Mouse (Mus musculus) stomach, postnatal 0 days (tissue): ENCODE measurements around the gene Zfhx3. TPM values are rescaled to one million over a fixed set of nuclear protein-coding genes. Genes with fewer than 3 reads are reported as not detected.
A peak's percentile ranks its signal among the peaks of the same experiment; 100 is the strongest.

Experiments
- ATAC-seq: fragments of 200-750 bp; cut with Nextera tagmentation; 2 replicates; pipeline ENCODE4 v1.8.0; 2017; ENCODE audit not compliant: low FRiP score, low TSS enrichment
- DNase-seq: peaks from one replicate; pipeline ENCODE4 v3.0.0-alpha.2; 2016; ENCODE audit warnings: low spot score
- H3K27ac ChIP-seq: fragments of 300-500 bp; sonication (generic); replicated peaks from 2 replicates; pipeline ENCODE4 v1.5.1; 2014; ENCODE audit warnings: mild to moderate bottlenecking, control low read depth
- H3K27me3 ChIP-seq: fragments of 300-500 bp; sonication (generic); 2 replicates; pipeline ENCODE4 v1.6.1; 2014; ENCODE audit warnings: low read length; ENCODE audit not compliant: control insufficient read depth, insufficient read depth
- H3K36me3 ChIP-seq: fragments of 300-500 bp; sonication (generic); 2 replicates; pipeline ENCODE4 v1.6.1; 2014; ENCODE audit warnings: low read length, mixed read lengths; ENCODE audit not compliant: control insufficient read depth, insufficient read depth
- H3K4me1 ChIP-seq: fragments of 300-500 bp; sonication (generic); replicated peaks from 2 replicates; pipeline ENCODE4 v1.6.1; 2014; ENCODE audit warnings: antibody characterized with exemption; ENCODE audit not compliant: control insufficient read depth, insufficient read depth
- H3K4me2 ChIP-seq: fragments of 300-500 bp; sonication (generic); replicated peaks from 2 replicates; pipeline ENCODE4 v1.6.1; 2014; ENCODE audit warnings: low read depth, mild to moderate bottlenecking, control low read depth, moderate library complexity
- H3K4me3 ChIP-seq: fragments of 300-500 bp; sonication (generic); 2 replicates; pipeline ENCODE4 v1.5.1; 2014; ENCODE audit warnings: low read depth, low read length, control low read depth
- H3K9ac ChIP-seq: fragments of 300-500 bp; sonication (generic); 2 replicates; pipeline ENCODE4 v1.6.1; 2014; ENCODE audit warnings: mild to moderate bottlenecking, low read length, control low read depth, mixed read lengths
- H3K9me3 ChIP-seq: fragments of 300-500 bp; sonication (generic); 2 replicates; pipeline ENCODE4 v1.6.1; 2016; ENCODE audit warnings: low read length; ENCODE audit not compliant: control insufficient read depth
- CTCF ChIP-seq: IDR thresholded peaks from 2 replicates; pipeline ENCODE4 v1.5.1; 2016; ENCODE audit warnings: antibody characterized with exemption, low read depth, mild to moderate bottlenecking, moderate library complexity
- EP300 ChIP-seq: optimal IDR thresholded peaks from 2 replicates; pipeline ENCODE3; 2016; ENCODE audit warnings: antibody characterized with exemption
- WGBS: fragments of 180-500 bp; shearing (Covaris S2); extraction: QIAGEN DNeasy Blood & Tissue Kit; methylation state at CpG from one replicate; pipeline ENCODE4 v1.1.7; 2014; 5-methylcytosine and 5-hydroxymethylcytosine counted together
- polyA plus RNA-seq: library from polyadenylated mRNA; unstranded; fragments of >200 nt; fragmentation: Nextera tagmentation; extraction: Ambion mirVana; gene quantifications from 2 replicates; pipeline ENCODE4 v1.2.1, GENCODE M21; 2015

Gene Zfhx3
- polyA plus RNA-seq, 1 experiment from 2014 or later: 4.6 TPM

- H3K4me1 ChIP-seq: no peaks in the 10 kb centered on the region
- ATAC-seq (no peak), DNase-seq (no peak)
- H3K36me3 ChIP-seq: peaks cover 11% of the 10 kb centered on the region
- H3K27ac ChIP-seq: no peak overlapping the region
- no peak overlapping the region for H3K4me3 ChIP-seq
- no peak overlapping the region for H3K9ac ChIP-seq
- TF ChIP-seq EP300 (no peak), CTCF (no peak)
- H3K4me2 ChIP-seq: no peak overlapping the region
- H3K27me3 ChIP-seq: no peaks in the 10 kb centered on the region
- H3K9me3 ChIP-seq: no peaks in the 10 kb centered on the region; the same call in 1 of the 2 replicates
- WGBS: 39% methylated on average over 6 of the region's 6 CpGs
Observed at GRCm38 (mm10) chr8:108788156-108788761, 845.8 kb downstream of the Zfhx3 start.

DNA sequence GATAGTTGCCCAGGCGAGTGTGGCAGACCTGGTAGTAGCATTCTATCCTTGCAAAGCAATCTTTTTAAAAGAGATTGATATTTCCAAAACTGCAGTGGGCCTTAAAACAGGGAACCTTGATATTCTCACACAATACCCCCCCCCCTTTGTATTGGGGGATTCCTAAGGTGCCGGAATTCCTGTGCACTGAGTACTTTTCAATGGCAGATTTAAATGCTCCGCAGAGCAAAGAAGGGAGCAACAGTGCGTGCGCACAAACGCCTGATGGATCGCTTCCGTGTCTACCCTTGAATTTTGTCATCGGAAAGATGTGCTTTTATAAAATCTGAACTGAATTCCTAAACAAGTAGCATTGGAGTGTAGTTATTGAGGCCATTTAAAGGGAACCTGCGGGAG is 846.3 kb downstream of the Zfhx3 start:
- H3K4me1 ChIP-seq: no peaks in the 10 kb centered on the region
- ATAC-seq (no peak), DNase-seq (no peak)
- H3K36me3 ChIP-seq: peaks cover 13% of the 10 kb centered on the region
- H3K9me3 ChIP-seq: no peaks in the 10 kb centered on the region; the same call in 1 of the 2 replicates
- WGBS: 63% methylated on average over 10 of the region's 10 CpGs
- no peak overlapping the region for H3K4me3 ChIP-seq
- H3K4me2 ChIP-seq: no peak overlapping the region
- H3K27ac ChIP-seq: no peak overlapping the region
- TF ChIP-seq EP300 (no peak), CTCF (no peak)
- no peak overlapping the region for H3K9ac ChIP-seq
- no peaks in the 10 kb centered on the region for H3K27me3 ChIP-seq

- Histone ChIP-seq H3K9me3 (no peaks in the 10 kb centered on the region), H3K27ac (no peak overlapping the region), H3K36me3 (peaks cover 25% of the 10 kb centered on the region), H3K4me2 (no peak overlapping the region), H3K27me3 (no peaks in the 10 kb centered on the region), H3K4me1 (no peaks in the 10 kb centered on the region), H3K9ac (no peak overlapping the region), H3K4me3 (no peak overlapping the region)
- peak; percentile 65 for DNase-seq
- peak; percentile 59 for ATAC-seq
- WGBS: 48% methylated on average over 14 of the region's 14 CpGs
- TF ChIP-seq CTCF: peak; percentile 87
- TF ChIP-seq EP300: no peak
Observed at GRCm38 (mm10) chr8:108790559-108791293, 848.3 kb downstream of the Zfhx3 start.

DNA sequence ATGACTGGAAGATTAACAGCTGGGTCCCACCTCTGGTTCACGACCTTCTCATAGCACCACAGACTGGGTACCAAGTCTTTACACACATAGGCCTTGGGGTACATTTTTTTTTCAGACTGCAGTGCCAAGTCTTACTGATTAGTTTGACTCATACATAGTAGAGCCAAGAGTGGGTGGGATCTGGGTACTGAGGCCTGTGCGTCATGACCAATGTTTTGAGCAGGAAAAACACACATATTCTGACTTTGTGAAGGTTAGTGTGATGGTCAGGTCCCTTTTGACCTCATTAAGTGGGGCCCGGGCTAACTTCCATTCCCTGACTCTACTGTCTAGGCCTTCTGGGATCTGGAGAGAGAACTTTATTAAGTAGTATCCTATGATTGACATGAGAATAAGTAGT is 853.6 kb downstream of the Zfhx3 start:
- DNase-seq: no peak
- Histone ChIP-seq H3K9me3 (no peaks in the 10 kb centered on the region), H3K9ac (no peak overlapping the region), H3K27me3 (no peaks in the 10 kb centered on the region), H3K4me1 (no peaks in the 10 kb centered on the region; the same call in 1 of the 2 replicates), H3K36me3 (peaks cover 33% of the 10 kb centered on the region), H3K4me2 (no peak overlapping the region), H3K4me3 (no peak overlapping the region), H3K27ac (no peak overlapping the region)
- no peak for TF ChIP-seq CTCF
- no peak for TF ChIP-seq EP300
- 82% methylated on average over 3 of the region's 3 CpGs for WGBS
- ATAC-seq: no peak

- WGBS: 93% methylated on average over 3 of the region's 3 CpGs
- H3K4me1 ChIP-seq: no peaks in the 10 kb centered on the region; the same call in 1 of the 2 replicates
- no peak overlapping the region for H3K4me2 ChIP-seq
- 0 out of 2 replicates have a peak overlapping the region, but pooled peaks have one; percentile 40 for H3K27ac ChIP-seq
- TF ChIP-seq EP300 (no peak), CTCF (no peak)
- H3K9me3 ChIP-seq: no peaks in the 10 kb centered on the region
- no peak overlapping the region for H3K4me3 ChIP-seq
- H3K27me3 ChIP-seq: no peaks in the 10 kb centered on the region
- ATAC-seq: no peak
- H3K36me3 ChIP-seq: peaks cover 36% of the 10 kb centered on the region
- H3K9ac ChIP-seq: no peak overlapping the region
- DNase-seq: no peak
Observed at GRCm38 (mm10) chr8:108796882-108797281, 854.4 kb downstream of the Zfhx3 start.

DNA sequence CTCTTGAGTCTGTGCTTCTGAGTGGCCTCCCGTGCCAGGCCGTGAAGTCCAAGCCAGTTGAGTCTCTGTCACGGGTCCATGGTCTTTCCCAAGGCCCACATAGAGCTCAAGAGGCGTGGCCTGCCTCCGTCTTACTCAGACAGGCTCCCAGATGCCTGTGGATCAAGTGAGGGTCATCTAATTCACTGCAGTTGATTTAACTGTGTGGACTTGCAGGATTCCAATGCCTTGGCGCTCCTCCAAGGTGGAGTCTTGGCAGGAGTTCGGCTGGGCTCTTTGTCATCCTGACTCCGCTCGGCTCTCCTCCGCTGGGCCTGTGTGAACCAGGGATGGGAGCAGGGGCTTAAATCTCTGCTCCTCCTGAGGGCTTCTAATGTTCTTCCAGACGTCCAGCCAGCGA is 855.6 kb downstream of the Zfhx3 start:
- ATAC-seq: peak; percentile 81
- TF ChIP-seq CTCF: no peak
- TF ChIP-seq EP300: no peak
- H3K9me3 ChIP-seq: no peaks in the 10 kb centered on the region
- no peaks in the 10 kb centered on the region for H3K27me3 ChIP-seq
- H3K4me1 ChIP-seq: no peaks in the 10 kb centered on the region; the same call in 1 of the 2 replicates
- no peak overlapping the region for H3K4me3 ChIP-seq
- H3K36me3 ChIP-seq: peaks cover 28% of the 10 kb centered on the region
- H3K9ac ChIP-seq: no peak overlapping the region
- peak; percentile 82 for DNase-seq
- H3K27ac ChIP-seq: peak overlapping the region; percentile 58
- 0 out of 2 replicates have a peak overlapping the region, but pooled peaks have one; percentile 20 for H3K4me2 ChIP-seq
- 13% methylated on average over 12 of the region's 12 CpGs for WGBS
